ENCODE assay signal across 17 mouse cellular contexts in genomic region chr1:101530001-101530400, GRCm38 (mm10).
"Had no signal": no experiment of that assay in that cellular context is flagged by ENCODE, and none has a peak within 500 bp of the region (broad histone marks: within the 10 kb centered on the region; RNA-seq: fewer than 3 reads in every experiment).

No protein-coding gene starts in this region.

- H3K9me3 ChIP-seq: liver, embryonic 12.5 days; lung, embryonic 15.5 days; megakaryocyte, embryonic 14.5 days; neural tube, embryonic 12.5 days had no signal

- H3K9ac ChIP-seq: liver, embryonic 12.5 days; liver, embryonic 14.5 days; lung, embryonic 15.5 days; neural tube, embryonic 12.5 days had no signal

- H3K27me3 ChIP-seq: liver, embryonic 12.5 days; lung, embryonic 15.5 days; megakaryocyte, embryonic 14.5 days; neural tube, embryonic 12.5 days had no signal

- H3K36me3 ChIP-seq: liver, embryonic 12.5 days; lung, embryonic 15.5 days; neural tube, embryonic 12.5 days had no signal

- H3K27ac ChIP-seq: liver, embryonic 12.5 days; liver, embryonic 14.5 days; lung, embryonic 15.5 days; macrophage; neural tube, embryonic 12.5 days had no signal

- H3K4me1 ChIP-seq: liver, embryonic 12.5 days; lung, embryonic 15.5 days; megakaryocyte, embryonic 14.5 days; neural tube, embryonic 12.5 days had no signal

- H3K4me3 ChIP-seq: liver, embryonic 12.5 days; lung, embryonic 15.5 days; megakaryocyte, embryonic 14.5 days; neural tube, embryonic 12.5 days had no signal

- DNase-seq: lung, adult 18-20 months; lung, postnatal 14 days; lung, postnatal 36 days; right cerebral cortex, postnatal 25 days; right cerebral cortex, postnatal 4 days; spleen, adult 18-20 months; thymus, adult 18-20 months; thymus, postnatal 14 days; thymus, postnatal 36 days had no signal

- ATAC-seq: liver, embryonic 12.5 days; lung, postnatal 0 days; midbrain, embryonic 16.5 days had no signal

- H3K4me2 ChIP-seq: liver, embryonic 12.5 days; lung, embryonic 15.5 days; neural tube, embryonic 12.5 days had no signal
